Mouse (Mus musculus) bone marrow macrophage, adult 2 months (primary cell): ENCODE results near the gene Cog4.

Source experiments
- CTCF ChIP-seq: IDR thresholded peaks from 2 replicates; pipeline ENCODE4 v1.5.1; 2012; ENCODE audit warnings: low read depth, mild to moderate bottlenecking, low read length, moderate library complexity
- POLR2A ChIP-seq: IDR thresholded peaks from 2 replicates; pipeline ENCODE4 v1.6.1; 2012; ENCODE audit warnings: mild to moderate bottlenecking, low read depth, low read length, borderline replicate concordance

- TF ChIP-seq CTCF (no peak), POLR2A (no peak)
Measured at GRCm38 (mm10) chr8:110928435-110928834, 82.0 kb downstream of the Cog4 start.
